Mouse (Mus musculus): ENCODE data around the gene Ubl3. TPM values are rescaled to one million over a fixed set of nuclear protein-coding genes. Genes with fewer than 3 reads are reported as not detected.

The Ubl3 gene
- polyA plus RNA-seq, 1 experiment from 2014 or later, result 71.8 TPM

- WGBS, result 71% methylated on average over 2 of the region's 2 CpGs
- Histone ChIP-seq H3K9me3 (no peaks in the 10 kb centered on the region), H3K27ac (no peak overlapping the region), H3K4me3 (no peak overlapping the region), H3K4me1 (replicated peaks) (peaks cover 23% of the 10 kb centered on the region), H3K36me3 (no peaks in the 10 kb centered on the region), H3K27me3 (ENCODE audit: insufficient read depth, poor library complexity, severe bottlenecking) (no peaks in the 10 kb centered on the region)
- DNase-seq (ENCODE audit: low spot score), result no peak
Observed at GRCm38 (mm10) chr5:148542196-148542595, 10.4 kb downstream of the Ubl3 start.

- Histone ChIP-seq H3K4me1 (replicated peaks) (peaks cover 34% of the 10 kb centered on the region), H3K27ac (no peak overlapping the region), H3K4me3 (no peak overlapping the region), H3K36me3 (no peaks in the 10 kb centered on the region), H3K27me3 (ENCODE audit: insufficient read depth, poor library complexity, severe bottlenecking) (no peaks in the 10 kb centered on the region), H3K9me3 (no peaks in the 10 kb centered on the region)
- no peak for DNase-seq (ENCODE audit: low spot score)
- WGBS, result 93% methylated on average over 4 of the region's 4 CpGs
Observed at GRCm38 (mm10) chr5:148535669-148536430, 16.7 kb downstream of the Ubl3 start.

GRCm38 (mm10) chr5:148534644-148535043 is 17.9 kb downstream of the Ubl3 start:
- Histone ChIP-seq H3K27ac (no peak overlapping the region), H3K4me1 (replicated peaks) (peaks cover 29% of the 10 kb centered on the region), H3K36me3 (no peaks in the 10 kb centered on the region), H3K9me3 (no peaks in the 10 kb centered on the region), H3K4me3 (no peak overlapping the region), H3K27me3 (ENCODE audit: insufficient read depth, poor library complexity, severe bottlenecking) (no peaks in the 10 kb centered on the region)
- DNase-seq (ENCODE audit: low spot score), result no peak
- WGBS, result 90% methylated on average over 3 of the region's 3 CpGs

- Histone ChIP-seq H3K9me3 (no peaks in the 10 kb centered on the region), H3K4me1 (replicated peaks) (peaks cover 28% of the 10 kb centered on the region), H3K4me3 (no peak overlapping the region), H3K36me3 (no peaks in the 10 kb centered on the region), H3K27ac (no peak overlapping the region), H3K27me3 (ENCODE audit: insufficient read depth, poor library complexity, severe bottlenecking) (no peaks in the 10 kb centered on the region)
- DNase-seq (ENCODE audit: low spot score), result no peak
- WGBS, result 89% methylated on average over 2 of the region's 2 CpGs
Observed at GRCm38 (mm10) chr5:148533924-148534323, 18.7 kb downstream of the Ubl3 start.

GRCm38 (mm10) chr5:148532201-148532600 is 20.4 kb downstream of the Ubl3 start:
- Histone ChIP-seq H3K9me3 (no peaks in the 10 kb centered on the region), H3K4me1 (replicated peaks) (peaks cover 27% of the 10 kb centered on the region), H3K27me3 (ENCODE audit: insufficient read depth, poor library complexity, severe bottlenecking) (no peaks in the 10 kb centered on the region), H3K36me3 (no peaks in the 10 kb centered on the region), H3K27ac (no peak overlapping the region), H3K4me3 (no peak overlapping the region)
- no peak for DNase-seq (ENCODE audit: low spot score)
- WGBS, result 19% methylated on average over 5 of the region's 5 CpGs

- WGBS, result 80% methylated on average over 6 of the region's 6 CpGs
- Histone ChIP-seq H3K27me3 (ENCODE audit: insufficient read depth, poor library complexity, severe bottlenecking) (no peaks in the 10 kb centered on the region), H3K4me3 (no peak overlapping the region), H3K4me1 (replicated peaks) (peaks cover 24% of the 10 kb centered on the region), H3K9me3 (no peaks in the 10 kb centered on the region), H3K36me3 (no peaks in the 10 kb centered on the region), H3K27ac (no peak overlapping the region)
- DNase-seq (ENCODE audit: low spot score), result no peak
Observed at GRCm38 (mm10) chr5:148527632-148528031, 25.0 kb downstream of the Ubl3 start.

- Histone ChIP-seq H3K27me3 (ENCODE audit: insufficient read depth, poor library complexity, severe bottlenecking) (no peaks in the 10 kb centered on the region), H3K9me3 (no peaks in the 10 kb centered on the region), H3K27ac (no peak overlapping the region), H3K36me3 (no peaks in the 10 kb centered on the region), H3K4me3 (no peak overlapping the region), H3K4me1 (replicated peaks) (peaks cover 21% of the 10 kb centered on the region)
- DNase-seq (ENCODE audit: low spot score), result no peak
- WGBS, result 82% methylated on average over 8 of the region's 8 CpGs
Observed at GRCm38 (mm10) chr5:148526631-148527030, 26.0 kb downstream of the Ubl3 start.

- H3K36me3 ChIP-seq, result no peaks in the 10 kb centered on the region
- H3K4me3 ChIP-seq, result no peak overlapping the region
- no peaks in the 10 kb centered on the region for H3K9me3 ChIP-seq
- WGBS, result 78% methylated on average over 5 of the region's 5 CpGs
- no peak for DNase-seq (ENCODE audit: low spot score)
- H3K4me1 ChIP-seq (replicated peaks), result peaks cover 25% of the 10 kb centered on the region
- H3K27ac ChIP-seq, result no peak overlapping the region
- no peaks in the 10 kb centered on the region for H3K27me3 ChIP-seq (ENCODE audit: insufficient read depth, poor library complexity, severe bottlenecking)
Observed at GRCm38 (mm10) chr5:148523202-148523971, 29.2 kb downstream of the Ubl3 start.

GRCm38 (mm10) chr5:148522378-148522777 is 30.2 kb downstream of the Ubl3 start:
- no peaks in the 10 kb centered on the region for H3K27me3 ChIP-seq (ENCODE audit: insufficient read depth, poor library complexity, severe bottlenecking)
- H3K9me3 ChIP-seq, result no peaks in the 10 kb centered on the region
- no peaks in the 10 kb centered on the region for H3K36me3 ChIP-seq
- H3K27ac ChIP-seq, result no peak overlapping the region
- no peak overlapping the region for H3K4me3 ChIP-seq
- DNase-seq (ENCODE audit: low spot score), result no peak
- H3K4me1 ChIP-seq (replicated peaks), result peaks cover 22% of the 10 kb centered on the region
- 86% methylated on average over 3 of the region's 3 CpGs for WGBS

GRCm38 (mm10) chr5:148517445-148517844 is 35.1 kb downstream of the Ubl3 start:
- DNase-seq (ENCODE audit: low spot score), result no peak
- Histone ChIP-seq H3K36me3 (no peaks in the 10 kb centered on the region), H3K9me3 (no peaks in the 10 kb centered on the region), H3K4me3 (no peak overlapping the region), H3K27me3 (ENCODE audit: insufficient read depth, poor library complexity, severe bottlenecking) (no peaks in the 10 kb centered on the region), H3K27ac (no peak overlapping the region), H3K4me1 (replicated peaks) (peaks cover 5% of the 10 kb centered on the region)
- 81% methylated on average over 4 of the region's 4 CpGs for WGBS

GRCm38 (mm10) chr5:148512042-148512640 is 40.4 kb downstream of the Ubl3 start:
- DNase-seq (ENCODE audit: low spot score), result no peak
- no peaks in the 10 kb centered on the region for H3K27me3 ChIP-seq (ENCODE audit: insufficient read depth, poor library complexity, severe bottlenecking)
- no peak overlapping the region for H3K27ac ChIP-seq
- WGBS, result 89% methylated on average over 5 of the region's 5 CpGs
- H3K36me3 ChIP-seq, result peaks cover 35% of the 10 kb centered on the region
- H3K9me3 ChIP-seq, result no peaks in the 10 kb centered on the region
- peaks cover 4% of the 10 kb centered on the region; the same call in 1 of the 2 replicates for H3K4me1 ChIP-seq (replicated peaks)
- no peak overlapping the region for H3K4me3 ChIP-seq

- no peak overlapping the region; the same call in 1 of the 2 replicates for H3K27ac ChIP-seq
- peaks cover 4% of the 10 kb centered on the region; the same call in 1 of the 2 replicates for H3K4me1 ChIP-seq (replicated peaks)
- no peaks in the 10 kb centered on the region for H3K9me3 ChIP-seq
- H3K4me3 ChIP-seq, result no peak overlapping the region
- H3K36me3 ChIP-seq, result peaks cover 54% of the 10 kb centered on the region
- DNase-seq (ENCODE audit: low spot score), result no peak
- no peaks in the 10 kb centered on the region for H3K27me3 ChIP-seq (ENCODE audit: insufficient read depth, poor library complexity, severe bottlenecking)
- 83% methylated on average over 2 of the region's 2 CpGs for WGBS
Observed at GRCm38 (mm10) chr5:148510265-148510664, 42.3 kb downstream of the Ubl3 start.

- 85% methylated on average over 7 of the region's 7 CpGs for WGBS
- Histone ChIP-seq H3K27me3 (ENCODE audit: insufficient read depth, poor library complexity, severe bottlenecking) (no peaks in the 10 kb centered on the region), H3K27ac (no peak overlapping the region), H3K4me3 (no peak overlapping the region), H3K36me3 (peaks cover 56% of the 10 kb centered on the region), H3K9me3 (no peaks in the 10 kb centered on the region), H3K4me1 (replicated peaks) (peaks cover 4% of the 10 kb centered on the region; the same call in 1 of the 2 replicates)
- DNase-seq (ENCODE audit: low spot score), result no peak
Observed at GRCm38 (mm10) chr5:148509731-148510130, 42.9 kb downstream of the Ubl3 start.
